Mouse (Mus musculus) layer of hippocampus, postnatal 10 days (tissue): ENCODE measurements around the gene Hoxa2. TPM values are rescaled to one million over a fixed set of nuclear protein-coding genes. Genes with fewer than 3 reads are reported as not detected.

Source experiments
- DNase-seq, 2 experiments: peaks; one replicate each; pipeline ENCODE4 v3.0.0; 2021; ENCODE audit warnings: low spot score in 2 of 2
- long read RNA-seq: library from polyadenylated mRNA; stranded (forward); transcript quantifications from one replicate; pipeline ENCODE4 v2.0.0, GENCODE M21; 2023
- total RNA-seq, 2 experiments: library from RNA; stranded (reverse); gene quantifications; 2 replicates each; pipeline ENCODE4 v1.2.3; 2021

Hoxa2 gene
- not detected for total RNA-seq
- long read RNA-seq: 0 reads

- DNase-seq: no peak
Measured at GRCm38 (mm10) chr6:52164626-52165440, at the start of gene Hoxa2. Hoxa2 (minus strand) TSS chr6:52164831.

- no peak for DNase-seq
Measured at GRCm38 (mm10) chr6:52214271-52214670, 49.6 kb upstream of the Hoxa2 start.

GRCm38 (mm10) chr6:52213119-52213986 lies 48.7 kb upstream of the Hoxa2 start, which contains the start of the genes Hoxa3 and Gm28308:
Hoxa3 (minus strand) TSS chr6:52213336.
Gm28308 (minus strand) TSS chr6:52213339.
- DNase-seq: no peak

- DNase-seq: no peak
Measured at GRCm38 (mm10) chr6:52212556-52213118, 48.0 kb upstream of the Hoxa2 start.

- DNase-seq: no peak
Measured at GRCm38 (mm10) chr6:52211961-52212360, 47.3 kb upstream of the Hoxa2 start.

GRCm38 (mm10) chr6:52211170-52211935 lies 46.7 kb upstream of the Hoxa2 start:
- peak; percentile 61 to 77 for DNase-seq

GRCm38 (mm10) chr6:52209685-52210046 lies 45.0 kb upstream of the Hoxa2 start:
- DNase-seq: no peak

- no peak for DNase-seq
Measured at GRCm38 (mm10) chr6:52208868-52209684, 44.4 kb upstream of the Hoxa2 start.

- no peak for DNase-seq
Measured at GRCm38 (mm10) chr6:52208072-52208867, 43.6 kb upstream of the Hoxa2 start, which contains the start of gene Hoxa6. Hoxa6 (minus strand) TSS chr6:52208722.

GRCm38 (mm10) chr6:52207684-52207976 lies 43.0 kb upstream of the Hoxa2 start:
- DNase-seq: no peak

- DNase-seq: no peak
Measured at GRCm38 (mm10) chr6:52206882-52207683, 42.5 kb upstream of the Hoxa2 start.

- no peak for DNase-seq
Measured at GRCm38 (mm10) chr6:52205638-52206621, 41.3 kb upstream of the Hoxa2 start.

- no peak for DNase-seq
Measured at GRCm38 (mm10) chr6:52205221-52205620, 40.6 kb upstream of the Hoxa2 start.

GRCm38 (mm10) chr6:52204050-52204752 lies 39.6 kb upstream of the Hoxa2 start, which contains the start of gene Hoxa5:
Hoxa5 (minus strand) TSS chr6:52204587.
- no peak for DNase-seq

- no peak for DNase-seq
Measured at GRCm38 (mm10) chr6:52203371-52204049, 38.9 kb upstream of the Hoxa2 start.

- DNase-seq: no peak
Measured at GRCm38 (mm10) chr6:52203121-52203370, 38.4 kb upstream of the Hoxa2 start.
